8 mouse cellular contexts compared by ENCODE assay signal in genomic region chr1:138617279-138618011, GRCm38 (mm10). TPM values are rescaled to one million over a fixed set of nuclear protein-coding genes. Genes with fewer than 3 reads are reported as not detected.
DNase-seq lines count a peak whose midpoint lies in the region; ATAC-seq lines count a peak whose summit lies in the region.

No protein-coding gene starts in this region.

- H3K27ac ChIP-seq in lung, embryonic 16.5 days (ENCODE audit: low read length) = peak overlapping the region; percentile 76
- H3K27ac ChIP-seq in embryonic facial prominence, embryonic 12.5 days = peak overlapping the region; percentile 67
- H3K27ac ChIP-seq in hindbrain, embryonic 16.5 days (ENCODE audit: low read depth, low read length) = no peak overlapping the region
- H3K27ac ChIP-seq in midbrain, embryonic 13.5 days = peak overlapping the region; percentile 30

- H3K4me1 ChIP-seq in lung, embryonic 16.5 days (replicated peaks; ENCODE audit: control insufficient read depth, insufficient read depth, low read length) = peaks cover 10% of the 10 kb centered on the region
- H3K4me1 ChIP-seq in embryonic facial prominence, embryonic 12.5 days = peaks cover 5% of the 10 kb centered on the region; the same call in 1 of the 2 replicates
- H3K4me1 ChIP-seq in hindbrain, embryonic 16.5 days (ENCODE audit: control insufficient read depth, insufficient read depth, low read depth, low read length) = peaks cover 10% of the 10 kb centered on the region
- H3K4me1 ChIP-seq in midbrain, embryonic 13.5 days (replicated peaks) = peaks cover 45% of the 10 kb centered on the region

- no peak for DNase-seq in lung, postnatal 36 days
- DNase-seq in T-cell, adult 2 months (ENCODE audit: low spot score) = no peak
- no peak for DNase-seq in right cerebral cortex, postnatal 25 days
- DNase-seq in lung, postnatal 4 days = no peak

- peak overlapping the region; percentile 61 for H3K9ac ChIP-seq in lung, embryonic 16.5 days (ENCODE audit: low read length)
- H3K9ac ChIP-seq in embryonic facial prominence, embryonic 12.5 days = peak overlapping the region; percentile 11; the same call in 1 of the 2 replicates
- peak overlapping the region; percentile 39; the same call in 1 of the 2 replicates for H3K9ac ChIP-seq in hindbrain, embryonic 16.5 days (ENCODE audit: low read depth, low read length)
- peak overlapping the region; percentile 58 for H3K9ac ChIP-seq in midbrain, embryonic 13.5 days (replicated peaks)

- no peaks in the 10 kb centered on the region for H3K27me3 ChIP-seq in lung, embryonic 16.5 days (ENCODE audit: control insufficient read depth, insufficient read depth, low read depth, low read length)
- no peaks in the 10 kb centered on the region for H3K27me3 ChIP-seq in embryonic facial prominence, embryonic 12.5 days
- no peaks in the 10 kb centered on the region for H3K27me3 ChIP-seq in hindbrain, embryonic 16.5 days (replicated peaks; ENCODE audit: control insufficient read depth, insufficient read depth, low read length)
- no peaks in the 10 kb centered on the region for H3K27me3 ChIP-seq in midbrain, embryonic 13.5 days

- ATAC-seq in lung, embryonic 16.5 days (ENCODE audit: low read depth) = no peak
- no peak for ATAC-seq in embryonic facial prominence, embryonic 12.5 days (ENCODE audit: insufficient number of reproducible peaks, insufficient read depth, low FRiP score, low TSS enrichment)
- ATAC-seq in hindbrain, embryonic 16.5 days = no peak
- ATAC-seq in midbrain, embryonic 13.5 days = no peak

- 9% methylated on average over 17 of the region's 17 CpGs for WGBS in lung, embryonic 16.5 days
- whole genome bisulfite sequencing in embryonic facial prominence, embryonic 12.5 days = 16% methylated on average over 17 of the region's 17 CpGs
- 21% methylated on average over 17 of the region's 17 CpGs for WGBS in hindbrain, embryonic 16.5 days
- 20% methylated on average over 17 of the region's 17 CpGs for WGBS in midbrain, embryonic 13.5 days

- no peaks in the 10 kb centered on the region for H3K36me3 ChIP-seq in lung, embryonic 16.5 days (ENCODE audit: control insufficient read depth, insufficient read depth, low read length)
- H3K36me3 ChIP-seq in embryonic facial prominence, embryonic 12.5 days = no peaks in the 10 kb centered on the region
- no peaks in the 10 kb centered on the region for H3K36me3 ChIP-seq in hindbrain, embryonic 16.5 days (ENCODE audit: control insufficient read depth, insufficient read depth, low read length)
- H3K36me3 ChIP-seq in midbrain, embryonic 13.5 days = no peaks in the 10 kb centered on the region

- H3K4me3 ChIP-seq in lung, embryonic 16.5 days (ENCODE audit: low read length) = peak overlapping the region; percentile 75
- peak overlapping the region; percentile 87 for H3K4me3 ChIP-seq in embryonic facial prominence, embryonic 12.5 days
- peak overlapping the region; percentile 73 for H3K4me3 ChIP-seq in hindbrain, embryonic 16.5 days (ENCODE audit: low read length)
- peak overlapping the region; percentile 93 for H3K4me3 ChIP-seq in midbrain, embryonic 13.5 days (replicated peaks)

- H3K4me2 ChIP-seq in lung, embryonic 16.5 days (ENCODE audit: low read depth, low read length) = peak overlapping the region; percentile 82
- peak overlapping the region; percentile 62 for H3K4me2 ChIP-seq in embryonic facial prominence, embryonic 12.5 days (replicated peaks)
- peak overlapping the region; percentile 90 for H3K4me2 ChIP-seq in hindbrain, embryonic 16.5 days (ENCODE audit: low read length)
- H3K4me2 ChIP-seq in midbrain, embryonic 13.5 days (replicated peaks) = peak overlapping the region; percentile 82

- H3K9me3 ChIP-seq in lung, embryonic 16.5 days (ENCODE audit: control insufficient read depth, low read length) = no peaks in the 10 kb centered on the region
- H3K9me3 ChIP-seq in embryonic facial prominence, embryonic 12.5 days = no peaks in the 10 kb centered on the region
- no peaks in the 10 kb centered on the region for H3K9me3 ChIP-seq in hindbrain, embryonic 16.5 days (ENCODE audit: control insufficient read depth, low read length)
- no peaks in the 10 kb centered on the region for H3K9me3 ChIP-seq in midbrain, embryonic 13.5 days

RNA-seq across cellular contexts. Expression of gene Nek7, which starts 2.5 kb away (rescaled TPM):
- 34.7 and 35.9 TPM in 2 replicates for polyA plus RNA-seq in lung, embryonic 16.5 days (2015; fragmentation: Nextera tagmentation; extraction: Ambion mirVana)
- 29.2 and 31.5 TPM in 2 replicates for polyA plus RNA-seq in embryonic facial prominence, embryonic 12.5 days (2016; fragmentation: Nextera tagmentation; extraction: Ambion mirVana)
- 10.9 and 12.3 TPM in 2 replicates for polyA plus RNA-seq in hindbrain, embryonic 16.5 days (2015; fragmentation: Nextera tagmentation; extraction: Ambion mirVana)
- 21.8 and 23.6 TPM in 2 replicates for polyA plus RNA-seq in midbrain, embryonic 13.5 days (2015; fragmentation: Nextera tagmentation; extraction: Ambion mirVana)

Comparison
In these comparisons a context has a peak if more than half of its experiments do, and no peak if none do; other contexts are left out.
1. H3K9ac ChIP-seq: peak in every context shown above with its lines; median percentile 61 in lung, embryonic 16.5 days; 58 in midbrain, embryonic 13.5 days; 39 in hindbrain, embryonic 16.5 days; 11 in embryonic facial prominence, embryonic 12.5 days.